18 mouse cellular contexts compared by ENCODE assay signal in the genomic region with DNA sequence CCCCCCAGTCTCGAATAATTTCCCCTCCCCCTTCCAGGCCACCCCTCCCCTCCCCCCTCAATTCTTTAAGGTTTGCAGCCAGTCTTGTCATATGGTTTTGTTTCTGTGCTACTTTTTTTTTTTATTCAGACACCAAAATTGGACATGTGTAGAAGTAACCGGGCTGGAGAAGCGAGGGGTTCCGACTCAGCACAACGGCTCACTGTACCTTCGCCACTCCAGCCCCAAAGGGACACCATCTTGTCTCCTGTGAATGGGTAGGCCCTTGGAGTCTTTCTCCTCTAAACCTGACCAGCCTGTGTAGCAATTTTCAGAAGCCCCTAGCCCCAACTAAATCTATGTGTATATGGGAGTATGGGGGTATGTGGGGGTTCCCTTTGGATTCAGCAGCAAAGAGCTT.
DNase-seq lines count a peak whose midpoint lies in the region; ATAC-seq lines count a peak whose summit lies in the region.
"Had no signal": no experiment of that assay in that cellular context is flagged by ENCODE, and none has a peak within 500 bp of the region (broad histone marks: within the 10 kb centered on the region; RNA-seq: fewer than 3 reads in every experiment).

No protein-coding gene starts in this region.

- 31% methylated on average over 6 of the region's 6 CpGs for WGBS in heart, embryonic 12.5 days
- WGBS in limb, embryonic 10.5 days = 18% methylated on average over 6 of the region's 6 CpGs
- WGBS in liver, embryonic 15.5 days (ENCODE audit: insufficient replicate concordance) = 21% methylated on average over 6 of the region's 6 CpGs

- no peak for DNase-seq in heart, postnatal 14 days
- no peak for DNase-seq in limb, embryonic 10.5 days (ENCODE audit: low spot score)
- no peak for DNase-seq in right cerebral cortex, postnatal 36 days (ENCODE audit: low spot score in 2 of 2)
- DNase-seq: adrenal gland, adult 2 months; layer of hippocampus, adult 9-11 months; left cerebral cortex, postnatal 4 days; right cerebral cortex, adult 18-20 months had no signal

- peaks cover 47% of the 10 kb centered on the region for H3K4me1 ChIP-seq in heart, embryonic 12.5 days (replicated peaks)
- H3K4me1 ChIP-seq in megakaryocyte, embryonic 14.5 days = peaks cover 77% of the 10 kb centered on the region
- H3K4me1 ChIP-seq in limb, embryonic 10.5 days = peaks cover 94% of the 10 kb centered on the region
- H3K4me1 ChIP-seq in liver, embryonic 15.5 days (replicated peaks) = peaks cover 83% of the 10 kb centered on the region

- intact Hi-C loops in heart, postnatal 14 days (cut with DNase I) = loop anchor here (5.0 to 10.0 kb wide), 3 partner anchors 60 to 252 kb away; no protein-coding TSS in a partner anchor

- ATAC-seq in heart, embryonic 12.5 days (ENCODE audit: insufficient number of reproducible peaks, low FRiP score) = no peak
- ATAC-seq in megakaryocyte, adult 5-6 weeks (ENCODE audit: poor library complexity, severe bottlenecking) = no peak
- no peak for ATAC-seq in liver, embryonic 15.5 days (ENCODE audit: insufficient read depth)
- ATAC-seq: intestine, postnatal 0 days; lung, postnatal 0 days had no signal

- H3K4me3 ChIP-seq in heart, embryonic 12.5 days = no peak overlapping the region
- H3K4me3 ChIP-seq in megakaryocyte, embryonic 14.5 days (replicated peaks) = peak overlapping the region; percentile 90
- H3K4me3 ChIP-seq in limb, embryonic 10.5 days = no peak overlapping the region
- peak overlapping the region; percentile 45 for H3K4me3 ChIP-seq in liver, embryonic 15.5 days (replicated peaks)
- H3K4me3 ChIP-seq: embryonic facial prominence, embryonic 13.5 days; hindbrain, embryonic 15.5 days; kidney, embryonic 15.5 days; left cerebral cortex, adult 2 months; neural tube, embryonic 12.5 days had no signal

- H3K4me2 ChIP-seq in heart, embryonic 12.5 days = peak overlapping the region; percentile 36; the same call in 1 of the 2 replicates
- H3K4me2 ChIP-seq in liver, embryonic 15.5 days = peak overlapping the region; percentile 87
- H3K4me2 ChIP-seq: hindbrain, embryonic 15.5 days; kidney, embryonic 15.5 days had no signal

- H3K27me3 ChIP-seq in heart, embryonic 12.5 days (replicated peaks) = peaks cover 94% of the 10 kb centered on the region
- peaks cover 64% of the 10 kb centered on the region for H3K27me3 ChIP-seq in megakaryocyte, embryonic 14.5 days (replicated peaks)
- peaks cover 100% of the 10 kb centered on the region for H3K27me3 ChIP-seq in limb, embryonic 10.5 days (ENCODE audit: low read depth, poor library complexity, severe bottlenecking)
- H3K27me3 ChIP-seq in liver, embryonic 15.5 days = peaks cover 56% of the 10 kb centered on the region

- H3K27ac ChIP-seq in heart, embryonic 12.5 days (ENCODE audit: poor library complexity, severe bottlenecking) = peak overlapping the region; percentile 47; the same call in 1 of the 2 replicates
- H3K27ac ChIP-seq in limb, embryonic 10.5 days = peak overlapping the region; percentile 72
- H3K27ac ChIP-seq in liver, embryonic 15.5 days (replicated peaks) = peak overlapping the region; percentile 92
- H3K27ac ChIP-seq: embryonic facial prominence, embryonic 13.5 days; hindbrain, embryonic 15.5 days; kidney, embryonic 15.5 days; left cerebral cortex, adult 2 months; neural tube, embryonic 12.5 days had no signal

- H3K9me3 ChIP-seq in heart, embryonic 12.5 days (replicated peaks) = no peaks in the 10 kb centered on the region
- 0 out of 2 replicates have a peak, but pooled peaks cover 4% of the 10 kb centered on the region for H3K9me3 ChIP-seq in megakaryocyte, embryonic 14.5 days
- H3K9me3 ChIP-seq in limb, embryonic 10.5 days (replicated peaks) = no peaks in the 10 kb centered on the region
- no peaks in the 10 kb centered on the region for H3K9me3 ChIP-seq in liver, embryonic 15.5 days (replicated peaks)
- H3K9me3 ChIP-seq: embryonic facial prominence, embryonic 13.5 days; hindbrain, embryonic 15.5 days; kidney, embryonic 15.5 days; neural tube, embryonic 12.5 days had no signal

- no peaks in the 10 kb centered on the region for H3K36me3 ChIP-seq in heart, embryonic 12.5 days
- no peaks in the 10 kb centered on the region for H3K36me3 ChIP-seq in megakaryocyte, embryonic 14.5 days (replicated peaks; ENCODE audit: low read length)
- no peaks in the 10 kb centered on the region for H3K36me3 ChIP-seq in limb, embryonic 10.5 days
- no peaks in the 10 kb centered on the region for H3K36me3 ChIP-seq in liver, embryonic 15.5 days (replicated peaks)
- H3K36me3 ChIP-seq: embryonic facial prominence, embryonic 13.5 days; hindbrain, embryonic 15.5 days; kidney, embryonic 15.5 days; neural tube, embryonic 12.5 days had no signal

- H3K9ac ChIP-seq in heart, embryonic 12.5 days = no peak overlapping the region
- peak overlapping the region; percentile 45 for H3K9ac ChIP-seq in liver, embryonic 15.5 days
- H3K9ac ChIP-seq: embryonic facial prominence, embryonic 13.5 days; hindbrain, embryonic 15.5 days; kidney, embryonic 15.5 days; neural tube, embryonic 12.5 days had no signal

Comparison
In these comparisons a context has a peak if more than half of its experiments do, and no peak if none do; other contexts are left out.
1. H3K4me3 ChIP-seq: peak in megakaryocyte, embryonic 14.5 days (single experiment) and liver, embryonic 15.5 days (single experiment); none in heart, embryonic 12.5 days (single experiment) and limb, embryonic 10.5 days (single experiment).
2. Peak in every context shown above with its lines, with median percentiles within 50 percentile points of each other: H3K27ac ChIP-seq.